16 mouse cellular contexts compared by ENCODE assay signal in the genomic region with DNA sequence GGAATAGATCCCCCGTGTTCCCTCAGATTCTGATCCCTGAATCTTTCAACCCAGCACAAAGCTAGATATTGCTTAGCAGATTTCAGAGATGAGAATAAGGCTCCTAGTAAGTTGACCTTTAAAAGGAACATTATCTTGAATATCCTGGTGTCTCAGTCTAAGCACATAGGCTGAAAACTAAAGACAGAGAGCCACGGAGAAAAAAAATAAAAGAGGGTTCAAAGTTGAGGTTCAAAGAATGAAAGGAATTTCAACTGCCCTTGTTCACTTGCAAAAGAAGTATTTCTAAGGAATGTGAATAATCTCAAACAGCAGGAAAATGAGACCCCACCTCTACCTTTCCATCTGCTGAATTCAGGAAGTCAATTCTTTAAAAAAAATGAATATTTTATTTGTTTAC.
"Had no signal": no experiment of that assay in that cellular context is flagged by ENCODE, and none has a peak within 500 bp of the region (broad histone marks: within the 10 kb centered on the region; RNA-seq: fewer than 3 reads in every experiment).

No protein-coding gene starts in this region.

- H3K27me3 ChIP-seq: limb, embryonic 13.5 days; liver, embryonic 12.5 days; liver, embryonic 15.5 days; lung, embryonic 15.5 days; megakaryocyte, embryonic 14.5 days had no signal

- DNase-seq: kidney, adult 11 months; kidney, adult 9 months; kidney, postnatal 4 days; liver; lung, adult 18-20 months; lung, postnatal 10 days; lung, postnatal 36 days; midbrain, embryonic 14.5 days; thymus, adult 18-20 months; thymus, postnatal 36 days had no signal

- H3K36me3 ChIP-seq: limb, embryonic 10.5 days; limb, embryonic 13.5 days; liver, embryonic 12.5 days; liver, embryonic 15.5 days; lung, embryonic 15.5 days had no signal

- H3K4me1 ChIP-seq: limb, embryonic 10.5 days; limb, embryonic 13.5 days; liver, embryonic 12.5 days; liver, embryonic 15.5 days; lung, embryonic 15.5 days; megakaryocyte, embryonic 14.5 days had no signal

- H3K4me3 ChIP-seq: limb, embryonic 10.5 days; limb, embryonic 13.5 days; liver, embryonic 12.5 days; liver, embryonic 15.5 days; lung, embryonic 15.5 days; megakaryocyte, embryonic 14.5 days had no signal

- H3K27ac ChIP-seq: limb, embryonic 10.5 days; limb, embryonic 13.5 days; liver, embryonic 12.5 days; liver, embryonic 15.5 days; lung, embryonic 15.5 days had no signal
